Mouse (Mus musculus): ENCODE results near the gene Pkp3. TPM values are rescaled to one million over a fixed set of nuclear protein-coding genes. Genes with fewer than 3 reads are reported as not detected.

Pkp3 gene
- 0.74 TPM for polyA plus RNA-seq (2014; fragmentation: Illumina TruSeq; extraction: RNeasy Lipid Tissue Mini Kit (QIAGEN cat#74804); ENCODE audit: low replicate concordance)

DNA sequence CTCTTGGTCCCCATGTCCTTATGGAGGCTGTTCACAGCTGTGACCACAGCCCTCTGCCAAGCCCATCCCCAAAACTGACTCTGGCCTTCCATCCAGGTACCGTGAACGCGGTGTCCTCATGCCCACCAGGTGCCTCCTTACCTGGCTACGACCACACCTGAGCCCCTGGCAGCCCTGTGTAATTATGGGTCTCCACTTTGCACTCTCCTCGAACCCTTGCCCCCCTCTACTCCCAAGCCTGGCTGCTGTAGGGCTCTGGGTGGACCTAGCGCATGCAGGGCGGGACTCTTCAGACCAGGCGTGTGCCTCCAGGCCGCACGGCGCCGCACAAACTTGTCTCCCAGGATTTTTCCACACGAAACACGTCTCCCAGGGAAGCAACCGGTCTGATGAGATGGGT lies at the start of gene Pkp3:
TSS of gene Pkp3 (plus strand) at position 378 of the 400 bp plus-strand sequence.

DNA sequence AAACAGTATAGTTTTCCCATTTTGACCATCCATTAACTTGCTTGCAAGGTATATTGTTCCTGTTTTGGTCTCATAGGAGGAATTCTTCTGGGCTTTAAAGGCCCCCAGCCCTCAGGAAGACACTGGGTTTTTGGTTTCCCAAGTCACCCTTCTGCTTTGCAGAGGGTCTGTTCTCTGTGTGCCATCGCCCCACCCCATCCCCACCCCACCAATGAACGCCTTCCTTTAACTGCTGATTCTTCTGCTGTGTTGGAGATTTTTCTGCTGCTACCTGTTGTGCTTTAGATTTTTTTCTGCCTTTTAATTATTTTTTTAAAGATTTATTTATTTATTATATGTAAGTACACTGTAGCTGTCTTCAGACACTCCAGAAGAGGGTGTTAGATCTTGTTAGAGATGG lies 49.2 kb upstream of the Pkp3 start, which contains the start of gene Gm17387:
TSS of gene Gm17387 (plus strand) at position 301 of the 400 bp plus-strand sequence.

DNA sequence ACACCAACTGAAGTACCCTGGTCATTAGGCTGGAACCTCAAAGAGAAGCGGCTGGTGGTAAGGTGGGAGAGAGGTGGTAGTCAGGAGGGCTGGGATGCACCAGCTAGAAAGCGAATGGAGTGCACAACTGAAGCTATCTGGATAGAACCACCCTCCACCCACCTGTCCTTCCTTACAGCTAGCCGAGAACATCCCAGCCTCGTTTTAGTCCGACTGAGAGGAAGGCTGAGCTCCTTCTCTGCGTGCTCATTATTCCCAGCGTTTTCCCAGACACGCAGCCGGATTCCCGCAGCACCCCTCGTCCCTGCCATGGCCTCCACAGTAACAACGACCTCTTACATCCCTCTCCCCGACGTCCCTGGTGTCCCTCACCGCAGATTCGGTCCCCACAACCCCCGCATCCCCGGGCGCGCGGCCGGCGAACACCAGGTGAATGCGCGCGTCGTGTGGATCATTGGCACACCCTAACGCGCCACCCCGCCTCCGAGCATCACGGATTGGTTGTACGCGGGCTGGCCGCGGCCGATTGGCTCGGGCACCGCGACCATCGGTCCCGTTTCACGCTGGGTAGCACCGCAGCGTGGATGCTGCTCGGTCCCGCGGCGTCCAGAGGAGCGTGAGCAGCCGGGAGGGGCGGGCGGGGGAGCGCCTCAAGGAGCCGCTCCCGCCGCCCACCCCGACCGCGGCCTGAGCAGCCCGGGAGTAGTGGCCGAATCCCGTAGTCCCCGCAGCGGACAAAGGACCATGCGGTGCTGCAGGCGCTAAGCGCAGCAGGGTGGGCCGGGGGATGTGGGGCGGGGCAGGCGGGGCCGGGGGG lies 17.4 kb upstream of the Pkp3 start, which contains the start of gene B4galnt4:
TSS of gene B4galnt4 (plus strand) at position 679 of the 817 bp plus-strand sequence.

DNA sequence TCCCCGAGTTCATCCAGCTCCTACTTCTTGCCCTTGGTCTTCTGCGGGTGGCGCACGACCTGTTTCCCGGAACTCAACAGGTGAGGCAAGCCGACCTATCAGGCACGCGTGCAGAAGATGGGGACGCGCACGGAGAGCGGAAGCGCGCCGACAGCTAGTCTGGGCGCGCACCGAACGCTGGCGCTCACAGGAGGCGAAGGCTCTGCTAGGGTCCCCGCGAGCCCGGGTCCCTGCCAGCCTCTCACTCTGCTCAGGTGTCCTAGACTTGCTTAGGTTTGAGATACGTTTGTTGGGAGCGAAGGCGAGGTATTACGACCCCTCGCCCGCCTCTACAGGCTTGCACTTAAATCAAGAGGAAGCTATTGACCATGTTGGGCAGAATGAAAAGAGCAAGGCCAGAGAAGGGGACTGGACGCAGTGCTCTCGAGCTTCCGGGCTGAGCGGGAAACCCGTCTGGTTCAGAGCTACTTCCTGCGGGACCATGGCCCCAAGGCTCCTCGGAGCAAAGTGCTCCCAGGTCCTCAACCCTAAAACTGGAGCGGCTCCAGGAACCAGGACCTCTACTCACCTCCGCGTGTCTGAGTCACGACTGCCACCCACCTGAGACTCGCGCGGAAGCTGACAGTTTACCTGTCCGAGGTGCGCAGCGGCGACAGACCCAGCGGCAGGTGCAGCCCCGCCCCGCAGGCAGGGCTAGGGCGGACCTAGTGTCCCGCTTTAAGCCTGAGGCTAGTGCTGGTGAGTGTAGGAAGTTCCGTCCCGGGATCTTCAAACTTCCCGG lies 22.1 kb downstream of the Pkp3 start, which contains the start of gene Sigirr:
TSS of gene Sigirr (minus strand) at position 662 of the 781 bp plus-strand sequence.

DNA sequence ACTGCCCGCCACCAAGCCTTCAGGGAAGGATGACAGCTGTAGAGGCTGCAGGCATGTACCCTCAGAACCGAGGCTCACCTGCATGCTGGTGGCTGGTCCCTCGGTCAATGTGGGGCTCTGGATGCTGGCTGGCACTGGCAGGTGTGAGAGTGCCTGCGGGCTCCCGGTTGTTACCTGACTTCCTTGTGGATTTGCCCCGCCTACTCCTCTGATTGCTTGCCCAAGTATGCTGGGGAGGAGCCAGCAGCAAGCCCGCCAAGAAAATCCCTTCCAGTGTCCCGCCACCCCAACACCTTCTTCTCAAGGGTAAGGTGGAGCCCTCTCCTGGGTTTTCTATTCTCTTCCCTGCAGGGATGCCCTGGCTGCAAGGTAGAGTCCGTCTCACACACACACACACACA lies 39.6 kb downstream of the Pkp3 start, which contains the start of gene Ano9:
TSS of gene Ano9 (minus strand) at position 171 of the 400 bp plus-strand sequence.

DNA sequence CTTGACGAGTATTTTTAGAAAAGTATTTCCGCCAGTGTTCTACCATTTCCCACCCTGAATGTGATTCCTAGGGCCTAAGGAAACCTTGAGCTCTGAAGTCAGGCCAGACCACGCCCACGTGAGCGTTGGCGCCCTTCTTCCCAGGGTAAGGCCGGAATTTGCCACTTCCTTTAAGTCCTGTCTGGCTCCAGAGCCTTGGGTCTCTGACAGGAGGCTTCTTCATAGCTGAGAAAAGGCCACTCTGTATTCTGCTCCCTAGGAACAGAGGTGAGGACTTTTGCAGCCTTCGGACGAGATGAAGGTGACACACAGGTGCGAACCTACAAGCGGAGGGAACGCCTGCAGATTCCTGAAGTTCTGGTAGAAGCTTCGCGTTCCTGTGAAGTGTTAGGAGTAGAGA lies 44.2 kb downstream of the Pkp3 start, which contains the start of gene Ptdss2:
TSS of gene Ptdss2 (plus strand) at position 138 of the 400 bp plus-strand sequence.

Other genes with a start within 250 kb of the Pkp3 start
- 11.9 TPM for gene Urah, start 243.2 kb upstream of the Pkp3 start, polyA plus RNA-seq (2014; fragmentation: Illumina TruSeq; extraction: RNeasy Lipid Tissue Mini Kit (QIAGEN cat#74804); ENCODE audit: low replicate concordance)
- gene Scgb1c1, start 232.7 kb upstream of the Pkp3 start, polyA plus RNA-seq (2014; fragmentation: Illumina TruSeq; extraction: RNeasy Lipid Tissue Mini Kit (QIAGEN cat#74804); ENCODE audit: low replicate concordance): not detected
- not detected for gene Odf3, start 230.4 kb upstream of the Pkp3 start, polyA plus RNA-seq (2014; fragmentation: Illumina TruSeq; extraction: RNeasy Lipid Tissue Mini Kit (QIAGEN cat#74804); ENCODE audit: low replicate concordance)
- gene Gm45785, start 221.9 kb upstream of the Pkp3 start, polyA plus RNA-seq (2014; fragmentation: Illumina TruSeq; extraction: RNeasy Lipid Tissue Mini Kit (QIAGEN cat#74804); ENCODE audit: low replicate concordance): not detected
- 3.7 TPM for gene Ric8a, start 221.3 kb upstream of the Pkp3 start, polyA plus RNA-seq (2014; fragmentation: Illumina TruSeq; extraction: RNeasy Lipid Tissue Mini Kit (QIAGEN cat#74804); ENCODE audit: low replicate concordance)
- 0.78 TPM for gene Bet1l, start 220.6 kb upstream of the Pkp3 start, polyA plus RNA-seq (2014; fragmentation: Illumina TruSeq; extraction: RNeasy Lipid Tissue Mini Kit (QIAGEN cat#74804); ENCODE audit: low replicate concordance)
- 132 TPM for gene Psmd13, start 196.2 kb upstream of the Pkp3 start, polyA plus RNA-seq (2014; fragmentation: Illumina TruSeq; extraction: RNeasy Lipid Tissue Mini Kit (QIAGEN cat#74804); ENCODE audit: low replicate concordance)
- 3.8 TPM for gene Sirt3, start 195.9 kb upstream of the Pkp3 start, polyA plus RNA-seq (2014; fragmentation: Illumina TruSeq; extraction: RNeasy Lipid Tissue Mini Kit (QIAGEN cat#74804); ENCODE audit: low replicate concordance)
- not detected for gene Cox8b, start 177.8 kb upstream of the Pkp3 start, polyA plus RNA-seq (2014; fragmentation: Illumina TruSeq; extraction: RNeasy Lipid Tissue Mini Kit (QIAGEN cat#74804); ENCODE audit: low replicate concordance)
- 23.8 TPM for gene Nlrp6, start 157.3 kb upstream of the Pkp3 start, polyA plus RNA-seq (2014; fragmentation: Illumina TruSeq; extraction: RNeasy Lipid Tissue Mini Kit (QIAGEN cat#74804); ENCODE audit: low replicate concordance)
- gene Pgghg, start 136.8 kb upstream of the Pkp3 start, polyA plus RNA-seq (2014; fragmentation: Illumina TruSeq; extraction: RNeasy Lipid Tissue Mini Kit (QIAGEN cat#74804); ENCODE audit: low replicate concordance): 0.30 TPM
- gene Ifitm5, start 127.9 kb upstream of the Pkp3 start, polyA plus RNA-seq (2014; fragmentation: Illumina TruSeq; extraction: RNeasy Lipid Tissue Mini Kit (QIAGEN cat#74804); ENCODE audit: low replicate concordance): not detected
- not detected for gene Gm45717, start 122.3 kb upstream of the Pkp3 start, polyA plus RNA-seq (2014; fragmentation: Illumina TruSeq; extraction: RNeasy Lipid Tissue Mini Kit (QIAGEN cat#74804); ENCODE audit: low replicate concordance)
- gene Ifitm2, start 122.2 kb upstream of the Pkp3 start, polyA plus RNA-seq (2014; fragmentation: Illumina TruSeq; extraction: RNeasy Lipid Tissue Mini Kit (QIAGEN cat#74804); ENCODE audit: low replicate concordance): 37.5 TPM
- 3.0 TPM for gene Ifitm1, start 111.0 kb upstream of the Pkp3 start, polyA plus RNA-seq (2014; fragmentation: Illumina TruSeq; extraction: RNeasy Lipid Tissue Mini Kit (QIAGEN cat#74804); ENCODE audit: low replicate concordance)
- 4.3 TPM for gene Ifitm3, start 67.4 kb upstream of the Pkp3 start, polyA plus RNA-seq (2014; fragmentation: Illumina TruSeq; extraction: RNeasy Lipid Tissue Mini Kit (QIAGEN cat#74804); ENCODE audit: low replicate concordance)
- gene Ifitm6, start 60.3 kb upstream of the Pkp3 start, polyA plus RNA-seq (2014; fragmentation: Illumina TruSeq; extraction: RNeasy Lipid Tissue Mini Kit (QIAGEN cat#74804); ENCODE audit: low replicate concordance): 5.2 TPM
- gene Gm17387, start 49.1 kb upstream of the Pkp3 start, polyA plus RNA-seq (2014; fragmentation: Illumina TruSeq; extraction: RNeasy Lipid Tissue Mini Kit (QIAGEN cat#74804); ENCODE audit: low replicate concordance): not detected
- 0.45 TPM for gene B4galnt4, start 17.1 kb upstream of the Pkp3 start, polyA plus RNA-seq (2014; fragmentation: Illumina TruSeq; extraction: RNeasy Lipid Tissue Mini Kit (QIAGEN cat#74804); ENCODE audit: low replicate concordance)
- gene Sigirr, start 22.4 kb downstream of the Pkp3 start, polyA plus RNA-seq (2014; fragmentation: Illumina TruSeq; extraction: RNeasy Lipid Tissue Mini Kit (QIAGEN cat#74804); ENCODE audit: low replicate concordance): 1.6 TPM
- gene Ano9, start 39.6 kb downstream of the Pkp3 start, polyA plus RNA-seq (2014; fragmentation: Illumina TruSeq; extraction: RNeasy Lipid Tissue Mini Kit (QIAGEN cat#74804); ENCODE audit: low replicate concordance): 145 TPM
- gene Ptdss2, start 44.2 kb downstream of the Pkp3 start, polyA plus RNA-seq (2014; fragmentation: Illumina TruSeq; extraction: RNeasy Lipid Tissue Mini Kit (QIAGEN cat#74804); ENCODE audit: low replicate concordance): 11.3 TPM
- 1.9 TPM for gene Rnh1, start 94.6 kb downstream of the Pkp3 start, polyA plus RNA-seq (2014; fragmentation: Illumina TruSeq; extraction: RNeasy Lipid Tissue Mini Kit (QIAGEN cat#74804); ENCODE audit: low replicate concordance)
- gene Hras, start 115.8 kb downstream of the Pkp3 start, polyA plus RNA-seq (2014; fragmentation: Illumina TruSeq; extraction: RNeasy Lipid Tissue Mini Kit (QIAGEN cat#74804); ENCODE audit: low replicate concordance): 2.0 TPM
- gene Lrrc56, start 115.9 kb downstream of the Pkp3 start, polyA plus RNA-seq (2014; fragmentation: Illumina TruSeq; extraction: RNeasy Lipid Tissue Mini Kit (QIAGEN cat#74804); ENCODE audit: low replicate concordance): 0.56 TPM
- gene Lmntd2, start 135.9 kb downstream of the Pkp3 start, polyA plus RNA-seq (2014; fragmentation: Illumina TruSeq; extraction: RNeasy Lipid Tissue Mini Kit (QIAGEN cat#74804); ENCODE audit: low replicate concordance): 0.59 TPM
- gene Rassf7, start 137.6 kb downstream of the Pkp3 start, polyA plus RNA-seq (2014; fragmentation: Illumina TruSeq; extraction: RNeasy Lipid Tissue Mini Kit (QIAGEN cat#74804); ENCODE audit: low replicate concordance): 8.4 TPM
- 8.6 TPM for gene Phrf1, start 150.6 kb downstream of the Pkp3 start, polyA plus RNA-seq (2014; fragmentation: Illumina TruSeq; extraction: RNeasy Lipid Tissue Mini Kit (QIAGEN cat#74804); ENCODE audit: low replicate concordance)
- 97.9 TPM for gene Irf7, start 188.3 kb downstream of the Pkp3 start, polyA plus RNA-seq (2014; fragmentation: Illumina TruSeq; extraction: RNeasy Lipid Tissue Mini Kit (QIAGEN cat#74804); ENCODE audit: low replicate concordance)
- gene Cdhr5, start 198.6 kb downstream of the Pkp3 start, polyA plus RNA-seq (2014; fragmentation: Illumina TruSeq; extraction: RNeasy Lipid Tissue Mini Kit (QIAGEN cat#74804); ENCODE audit: low replicate concordance): 150 TPM
- gene Sct, start 200.9 kb downstream of the Pkp3 start, polyA plus RNA-seq (2014; fragmentation: Illumina TruSeq; extraction: RNeasy Lipid Tissue Mini Kit (QIAGEN cat#74804); ENCODE audit: low replicate concordance): 1.2 TPM
- not detected for gene Drd4, start 213.8 kb downstream of the Pkp3 start, polyA plus RNA-seq (2014; fragmentation: Illumina TruSeq; extraction: RNeasy Lipid Tissue Mini Kit (QIAGEN cat#74804); ENCODE audit: low replicate concordance)
- gene Deaf1, start 249.5 kb downstream of the Pkp3 start, polyA plus RNA-seq (2014; fragmentation: Illumina TruSeq; extraction: RNeasy Lipid Tissue Mini Kit (QIAGEN cat#74804); ENCODE audit: low replicate concordance): 0.85 TPM
- gene Tmem80, start 249.5 kb downstream of the Pkp3 start, polyA plus RNA-seq (2014; fragmentation: Illumina TruSeq; extraction: RNeasy Lipid Tissue Mini Kit (QIAGEN cat#74804); ENCODE audit: low replicate concordance): 16.0 TPM